Mouse (Mus musculus): Measurements from ENCODE around the gene Cflar. TPM values are rescaled to one million over a fixed set of nuclear protein-coding genes. Genes with fewer than 3 reads are reported as not detected.
"Not testable (repeated sequence)": the region's sequence is repeated elsewhere in the genome, so short reads cannot be mapped to it uniquely, and the experiment has no call there.

Gene Cflar
- polyA plus RNA-seq, 2 experiments from 2014 or later: 158 to 204 TPM

GRCm38 (mm10) chr1:58777583-58777982 is 66.3 kb downstream of the Cflar start:
- no peak for ATAC-seq

- peak; percentile 32 for ATAC-seq
These were observed 66.9 kb downstream of the Cflar start for GRCm38 (mm10) chr1:58778226-58778625.

- no peak for ATAC-seq
These were observed 75.0 kb downstream of the Cflar start for GRCm38 (mm10) chr1:58786276-58786675.

GRCm38 (mm10) chr1:58788410-58788809 is 77.1 kb downstream of the Cflar start:
- ATAC-seq: no peak

- no peak for ATAC-seq
These were observed 83.4 kb downstream of the Cflar start for GRCm38 (mm10) chr1:58794705-58795104.

- ATAC-seq: peak; percentile 69
These were observed 84.2 kb downstream of the Cflar start, which contains the start of gene Casp8 for GRCm38 (mm10) chr1:58795291-58796058. Casp8 (plus strand) TSS chr1:58795374.

GRCm38 (mm10) chr1:58796059-58796363 is 84.7 kb downstream of the Cflar start:
- no peak for ATAC-seq

- ATAC-seq: no peak
These were observed 85.5 kb downstream of the Cflar start for GRCm38 (mm10) chr1:58796853-58797252.

GRCm38 (mm10) chr1:58797370-58797769 is 86.1 kb downstream of the Cflar start:
- peak; percentile 82 for ATAC-seq

GRCm38 (mm10) chr1:58798911-58799310 is 87.6 kb downstream of the Cflar start:
- no peak for ATAC-seq

GRCm38 (mm10) chr1:58800644-58801043 is 89.3 kb downstream of the Cflar start:
- ATAC-seq: not testable (repeated sequence)

GRCm38 (mm10) chr1:58801558-58802285 is 90.4 kb downstream of the Cflar start:
- ATAC-seq: no peak

- peak; percentile 59 for ATAC-seq
These were observed 91.3 kb downstream of the Cflar start for GRCm38 (mm10) chr1:58802322-58803273.

GRCm38 (mm10) chr1:58803531-58803930 is 92.2 kb downstream of the Cflar start:
- ATAC-seq: peak; percentile 22

GRCm38 (mm10) chr1:58806651-58807050 is 95.3 kb downstream of the Cflar start:
- ATAC-seq: peak; percentile 74

Other genes starting within 250 kb of the Cflar start
- gene Orc2, start 206.4 kb upstream of the Cflar start, polyA plus RNA-seq (2017; shearing (Covaris generic)): 10 to 100 TPM; 18.3 to 19.3 TPM
- 10 to 100 TPM; 11.5 to 13.9 TPM for gene Fam126b, start 125.2 kb upstream of the Cflar start, polyA plus RNA-seq (2017; shearing (Covaris generic))
- gene Ndufb3, start 125.1 kb upstream of the Cflar start, polyA plus RNA-seq (2017; shearing (Covaris generic)): 10 to 100 TPM; 69.7 to 91.7 TPM
- under 1 TPM in 1 of 2 experiments, not detected in 1; 0.16 TPM for gene Als2cr12, start 15.5 kb upstream of the Cflar start, polyA plus RNA-seq (2017; shearing (Covaris generic))
- 100 to 1,000 TPM; 197 to 203 TPM for gene Casp8, start 83.9 kb downstream of the Cflar start, polyA plus RNA-seq (2017; shearing (Covaris generic))

Data from CD4-positive, CD25-positive, alpha-beta regulatory T cell, adult 4 months (primary cell).